Mouse (Mus musculus) E14TG2a.4 (cell line): ENCODE results near the gene Ablim1.

Experiments
- CTCF ChIP-seq: conservative IDR thresholded peaks from 2 replicates; pipeline ENCODE4 v1.5.1; 2014; ENCODE audit warnings: low read length
- NANOG ChIP-seq: IDR thresholded peaks from 2 replicates; pipeline ENCODE4 v1.6.1; 2014; ENCODE audit warnings: borderline replicate concordance, low read length, mixed read lengths
- POU5F1 ChIP-seq: IDR thresholded peaks from 2 replicates; pipeline ENCODE4 v1.6.1; 2014; ENCODE audit warnings: low read length, borderline replicate concordance

DNA sequence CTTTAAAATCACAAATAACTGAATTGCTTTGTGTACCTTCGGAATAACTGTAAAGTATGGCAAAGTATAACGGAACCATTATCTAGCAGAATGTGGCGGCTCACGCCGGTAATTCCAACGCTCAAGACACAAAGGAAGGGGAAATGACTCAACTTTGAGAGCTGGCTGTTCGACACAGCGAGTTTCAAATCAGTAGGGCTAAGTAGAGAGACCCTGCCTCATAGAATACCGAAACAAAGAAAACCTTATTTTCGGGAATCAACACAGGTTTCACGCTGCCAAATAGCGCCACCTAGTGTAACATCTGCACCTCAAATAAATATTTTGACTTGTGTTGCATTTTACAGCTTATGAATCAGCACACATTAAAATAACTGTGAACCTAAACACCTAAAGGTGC, 14.1 kb upstream of the Ablim1 start:
- TF ChIP-seq CTCF: peak; percentile 79
- TF ChIP-seq NANOG: no peak
- no peak for TF ChIP-seq POU5F1
